In genomic region chr5:66253219-66253618, GRCm38 (mm10) we compare ENCODE assay signal across 14 mouse cellular contexts. TPM values are rescaled to one million over a fixed set of nuclear protein-coding genes. Genes with fewer than 3 reads are reported as not detected.
DNase-seq lines count a peak whose midpoint lies in the region; ATAC-seq and TF ChIP-seq lines count a peak whose summit lies in the region.
"Had no signal": no experiment of that assay in that cellular context is flagged by ENCODE, and none has a peak within 500 bp of the region (broad histone marks: within the 10 kb centered on the region; RNA-seq: fewer than 3 reads in every experiment).

No protein-coding gene starts in this region.

- H3K4me2 ChIP-seq in forebrain, embryonic 14.5 days (ENCODE audit: low read length): no peak overlapping the region
- no peak overlapping the region for H3K4me2 ChIP-seq in forebrain, embryonic 12.5 days
- H3K4me2 ChIP-seq in intestine, postnatal 0 days (replicated peaks; ENCODE audit: low read depth): no peak overlapping the region
- H3K4me2 ChIP-seq in intestine, embryonic 15.5 days (replicated peaks): no peak overlapping the region
- H3K4me2 ChIP-seq in midbrain, embryonic 15.5 days: no peak overlapping the region
- no peak overlapping the region for H3K4me2 ChIP-seq in stomach, postnatal 0 days (replicated peaks; ENCODE audit: low read depth)
- H3K4me2 ChIP-seq: heart, embryonic 12.5 days; limb, embryonic 12.5 days; liver, embryonic 13.5 days had no signal

- no peaks in the 10 kb centered on the region for H3K9me3 ChIP-seq in forebrain, embryonic 14.5 days (replicated peaks; ENCODE audit: control insufficient read depth, low read length)
- no peaks in the 10 kb centered on the region for H3K9me3 ChIP-seq in forebrain, embryonic 12.5 days
- H3K9me3 ChIP-seq in intestine, postnatal 0 days (ENCODE audit: control insufficient read depth): no peaks in the 10 kb centered on the region
- no peaks in the 10 kb centered on the region for H3K9me3 ChIP-seq in intestine, embryonic 15.5 days
- no peaks in the 10 kb centered on the region for H3K9me3 ChIP-seq in midbrain, embryonic 15.5 days
- H3K9me3 ChIP-seq in midbrain, embryonic 10.5 days (replicated peaks): no peaks in the 10 kb centered on the region
- H3K9me3 ChIP-seq in stomach, postnatal 0 days (ENCODE audit: control insufficient read depth, low read length): no peaks in the 10 kb centered on the region
- H3K9me3 ChIP-seq: limb, embryonic 12.5 days; liver, embryonic 13.5 days had no signal

- peak; percentile 37 for DNase-seq in forebrain, embryonic 14.5 days (ENCODE audit: low spot score)
- DNase-seq in midbrain, embryonic 10.5 days (ENCODE audit: low spot score): no peak
- no peak for DNase-seq in stomach, postnatal 0 days (ENCODE audit: low spot score)
- no peak for DNase-seq in thymus, postnatal 14 days
- DNase-seq: gastrocnemius, postnatal 10 days; heart, postnatal 4 days; liver, embryonic 13.5 days; thymus, adult 18-20 months had no signal

- peak; percentile 35 for TF ChIP-seq CTCF in intestine, postnatal 0 days (IDR thresholded peaks at IDR 0.05; ENCODE audit: low read depth)
- TF ChIP-seq CTCF in stomach, postnatal 0 days (IDR thresholded peaks at IDR 0.05; ENCODE audit: low read depth): peak; percentile 49

- no peak overlapping the region for H3K4me3 ChIP-seq in forebrain, embryonic 14.5 days (ENCODE audit: low read depth, low read length)
- H3K4me3 ChIP-seq in forebrain, embryonic 12.5 days (replicated peaks): no peak overlapping the region
- no peak overlapping the region for H3K4me3 ChIP-seq in intestine, postnatal 0 days (ENCODE audit: low read depth, low read length)
- H3K4me3 ChIP-seq in intestine, embryonic 15.5 days (replicated peaks): no peak overlapping the region
- no peak overlapping the region for H3K4me3 ChIP-seq in midbrain, embryonic 15.5 days
- H3K4me3 ChIP-seq in midbrain, embryonic 10.5 days: no peak overlapping the region
- H3K4me3 ChIP-seq in stomach, postnatal 0 days (ENCODE audit: low read depth, low read length): no peak overlapping the region
- H3K4me3 ChIP-seq: heart, embryonic 12.5 days; limb, embryonic 12.5 days; liver, embryonic 13.5 days had no signal

- no peak overlapping the region for H3K9ac ChIP-seq in forebrain, embryonic 14.5 days (ENCODE audit: low read length)
- no peak overlapping the region for H3K9ac ChIP-seq in forebrain, embryonic 12.5 days
- no peak overlapping the region for H3K9ac ChIP-seq in intestine, postnatal 0 days (ENCODE audit: low read depth, low read length)
- H3K9ac ChIP-seq in intestine, embryonic 15.5 days: no peak overlapping the region
- H3K9ac ChIP-seq in midbrain, embryonic 15.5 days: no peak overlapping the region
- no peak overlapping the region for H3K9ac ChIP-seq in stomach, postnatal 0 days (ENCODE audit: low read length)
- H3K9ac ChIP-seq: heart, embryonic 12.5 days; limb, embryonic 12.5 days; liver, embryonic 13.5 days had no signal

- H3K36me3 ChIP-seq in forebrain, embryonic 14.5 days (ENCODE audit: control insufficient read depth, insufficient read depth, low read length): no peaks in the 10 kb centered on the region
- H3K36me3 ChIP-seq in forebrain, embryonic 12.5 days (replicated peaks): no peaks in the 10 kb centered on the region
- H3K36me3 ChIP-seq in intestine, postnatal 0 days (ENCODE audit: control insufficient read depth, insufficient read depth): no peaks in the 10 kb centered on the region
- no peaks in the 10 kb centered on the region for H3K36me3 ChIP-seq in intestine, embryonic 15.5 days
- H3K36me3 ChIP-seq in midbrain, embryonic 15.5 days (replicated peaks): no peaks in the 10 kb centered on the region
- no peaks in the 10 kb centered on the region for H3K36me3 ChIP-seq in midbrain, embryonic 10.5 days
- no peaks in the 10 kb centered on the region for H3K36me3 ChIP-seq in stomach, postnatal 0 days (ENCODE audit: control insufficient read depth, insufficient read depth, low read length)
- H3K36me3 ChIP-seq: heart, embryonic 12.5 days; limb, embryonic 12.5 days; liver, embryonic 13.5 days had no signal

- no peak overlapping the region for H3K27ac ChIP-seq in forebrain, embryonic 14.5 days (ENCODE audit: low read depth, low read length)
- H3K27ac ChIP-seq in forebrain, embryonic 12.5 days: no peak overlapping the region
- no peak overlapping the region for H3K27ac ChIP-seq in intestine, postnatal 0 days (ENCODE audit: low read depth, low read length)
- no peak overlapping the region for H3K27ac ChIP-seq in intestine, embryonic 15.5 days
- H3K27ac ChIP-seq in midbrain, embryonic 15.5 days: no peak overlapping the region
- H3K27ac ChIP-seq in midbrain, embryonic 10.5 days (replicated peaks): no peak overlapping the region
- no peak overlapping the region for H3K27ac ChIP-seq in stomach, postnatal 0 days (replicated peaks)
- H3K27ac ChIP-seq: limb, embryonic 12.5 days; liver, embryonic 13.5 days had no signal

- no peak for TF ChIP-seq EP300 in stomach, postnatal 0 days (optimal IDR thresholded peaks at IDR 0.05)

- no peaks in the 10 kb centered on the region for H3K4me1 ChIP-seq in forebrain, embryonic 14.5 days (ENCODE audit: control insufficient read depth, insufficient read depth, low read length)
- no peaks in the 10 kb centered on the region for H3K4me1 ChIP-seq in forebrain, embryonic 12.5 days
- H3K4me1 ChIP-seq in intestine, postnatal 0 days (replicated peaks; ENCODE audit: control insufficient read depth, insufficient read depth, low read length): no peaks in the 10 kb centered on the region
- H3K4me1 ChIP-seq in intestine, embryonic 15.5 days (replicated peaks): no peaks in the 10 kb centered on the region
- no peaks in the 10 kb centered on the region for H3K4me1 ChIP-seq in midbrain, embryonic 15.5 days
- no peaks in the 10 kb centered on the region for H3K4me1 ChIP-seq in midbrain, embryonic 10.5 days
- H3K4me1 ChIP-seq in stomach, postnatal 0 days (replicated peaks; ENCODE audit: control insufficient read depth, insufficient read depth): no peaks in the 10 kb centered on the region
- H3K4me1 ChIP-seq: heart, embryonic 12.5 days; limb, embryonic 12.5 days; liver, embryonic 13.5 days had no signal

- no peaks in the 10 kb centered on the region for H3K27me3 ChIP-seq in forebrain, embryonic 14.5 days (replicated peaks; ENCODE audit: control insufficient read depth, insufficient read depth, low read length)
- no peaks in the 10 kb centered on the region for H3K27me3 ChIP-seq in forebrain, embryonic 12.5 days
- no peaks in the 10 kb centered on the region for H3K27me3 ChIP-seq in intestine, postnatal 0 days (replicated peaks; ENCODE audit: control insufficient read depth, insufficient read depth, low read length)
- no peaks in the 10 kb centered on the region for H3K27me3 ChIP-seq in intestine, embryonic 15.5 days (replicated peaks)
- H3K27me3 ChIP-seq in midbrain, embryonic 15.5 days (replicated peaks): no peaks in the 10 kb centered on the region
- no peaks in the 10 kb centered on the region for H3K27me3 ChIP-seq in midbrain, embryonic 10.5 days (ENCODE audit: low read depth, poor library complexity, severe bottlenecking)
- no peaks in the 10 kb centered on the region for H3K27me3 ChIP-seq in stomach, postnatal 0 days (ENCODE audit: control insufficient read depth, insufficient read depth, low read length)
- H3K27me3 ChIP-seq: heart, embryonic 12.5 days; limb, embryonic 12.5 days; liver, embryonic 13.5 days had no signal

- no peak for ATAC-seq in forebrain, embryonic 14.5 days
- no peak for ATAC-seq in forebrain, embryonic 12.5 days (ENCODE audit: low FRiP score)
- no peak for ATAC-seq in intestine, postnatal 0 days
- no peak for ATAC-seq in intestine, embryonic 15.5 days
- ATAC-seq in midbrain, embryonic 15.5 days (replicated peaks): 0 out of 2 replicates have a peak, but pooled peaks have one; percentile 24
- ATAC-seq in stomach, postnatal 0 days (ENCODE audit: low FRiP score, low TSS enrichment): no peak

- WGBS in forebrain, embryonic 14.5 days: 73% methylated on average over 5 of the region's 5 CpGs
- WGBS in forebrain, embryonic 12.5 days: 76% methylated on average over 5 of the region's 5 CpGs
- 68% methylated on average over 5 of the region's 5 CpGs for WGBS in intestine, postnatal 0 days
- 64% methylated on average over 5 of the region's 5 CpGs for WGBS in intestine, embryonic 15.5 days
- WGBS in midbrain, embryonic 15.5 days: 48% methylated on average over 5 of the region's 5 CpGs
- 80% methylated on average over 5 of the region's 5 CpGs for WGBS in midbrain, embryonic 10.5 days
- WGBS in stomach, postnatal 0 days: 49% methylated on average over 5 of the region's 5 CpGs

RNA-seq across cellular contexts. Expression of gene Nsun7, which starts 6.5 kb away (rescaled TPM):
- 0.74 and 1.2 TPM in 2 replicates for polyA plus RNA-seq in forebrain, embryonic 14.5 days (2014; fragmentation: Nextera tagmentation; extraction: Ambion mirVana)
- 1.2 and 1.9 TPM in 2 replicates for polyA plus RNA-seq in forebrain, embryonic 12.5 days (2016; fragmentation: Nextera tagmentation; extraction: Ambion mirVana)
- polyA plus RNA-seq in intestine, postnatal 0 days (2015; fragmentation: Nextera tagmentation; extraction: Ambion mirVana): 0.05 and 0.09 TPM in 2 replicates
- polyA plus RNA-seq in intestine, embryonic 15.5 days (2015; fragmentation: Nextera tagmentation; extraction: Ambion mirVana): 0.14 and 0.27 TPM in 2 replicates
- 2.1 and 2.6 TPM in 2 replicates for polyA plus RNA-seq in midbrain, embryonic 15.5 days (2015; fragmentation: Nextera tagmentation; extraction: Ambion mirVana)
- 0.26 and 0.57 TPM in 2 replicates for polyA plus RNA-seq in midbrain, embryonic 10.5 days (2016; fragmentation: Nextera tagmentation; extraction: Ambion mirVana)
- 0.06 and 0.10 TPM in 2 replicates for polyA plus RNA-seq in stomach, postnatal 0 days (2015; fragmentation: Nextera tagmentation; extraction: Ambion mirVana)
- polyA plus RNA-seq: liver, embryonic 13.5 days had no signal
